Mouse (Mus musculus) forebrain, embryonic 13.5 days (tissue): ENCODE measurements at regions not wholly inside any gene's neighbourhood (a gene's known extent, or its start where the extent isn't known, plus 50 kb on each side); places are given as distances from the start of the nearest gene placed in this dataset. TPM values are rescaled to one million over a fixed set of nuclear protein-coding genes. Genes with fewer than 3 reads are reported as not detected.

Experiments used
- ATAC-seq: fragments of 200-750 bp; cut with Nextera tagmentation; 2 replicates; pipeline ENCODE4 v1.8.0; 2017
- H3K27ac ChIP-seq: fragments of 300-500 bp; sonication (generic); 2 replicates; pipeline ENCODE4 v1.5.1; 2015; ENCODE audit warnings: inconsistent platforms, mild to moderate bottlenecking, moderate library complexity
- H3K27me3 ChIP-seq: fragments of 300-500 bp; sonication (generic); 2 replicates; pipeline ENCODE4 v1.6.1; 2015; ENCODE audit warnings: mild to moderate bottlenecking, inconsistent platforms
- H3K36me3 ChIP-seq: fragments of 300-500 bp; sonication (generic); 2 replicates; pipeline ENCODE4 v1.6.1; 2015; ENCODE audit warnings: mild to moderate bottlenecking, inconsistent platforms; ENCODE audit not compliant: poor library complexity, severe bottlenecking
- H3K4me1 ChIP-seq: fragments of 300-500 bp; sonication (generic); 2 replicates; pipeline ENCODE4 v1.6.1; 2015; ENCODE audit warnings: inconsistent platforms
- H3K4me2 ChIP-seq: fragments of 300-500 bp; sonication (generic); 2 replicates; pipeline ENCODE4 v1.6.1; 2015; ENCODE audit warnings: inconsistent platforms, mild to moderate bottlenecking, moderate library complexity
- H3K4me3 ChIP-seq: fragments of 300-500 bp; sonication (generic); 2 replicates; pipeline ENCODE4 v1.5.1; 2015; ENCODE audit warnings: mild to moderate bottlenecking, inconsistent platforms
- H3K9ac ChIP-seq: fragments of 300-500 bp; sonication (generic); 2 replicates; pipeline ENCODE4 v1.6.1; 2015; ENCODE audit warnings: mild to moderate bottlenecking, inconsistent platforms
- H3K9me3 ChIP-seq: fragments of 300-500 bp; sonication (generic); replicated peaks from 2 replicates; pipeline ENCODE4 v1.6.1; 2016; ENCODE audit warnings: inconsistent platforms
- WGBS: fragments of 180-500 bp; shearing (Covaris S2); methylation state at CpG from one replicate; pipeline ENCODE4 v1.1.7; 2015; 5-methylcytosine and 5-hydroxymethylcytosine counted together
- microRNA-seq: library from miRNA; unstranded; fragments of <30 nt; microRNA quantifications from one replicate; pipeline ENCODE4, GENCODE M21; 2016

- no peaks in the 10 kb centered on the region for H3K36me3 ChIP-seq
- H3K4me3 ChIP-seq: no peak overlapping the region
- no peak for ATAC-seq
- H3K4me1 ChIP-seq: no peaks in the 10 kb centered on the region
- no peak overlapping the region for H3K4me2 ChIP-seq
- 69% methylated on average over 4 of the region's 4 CpGs for WGBS
- H3K9ac ChIP-seq: no peak overlapping the region
- H3K27ac ChIP-seq: no peak overlapping the region
- no peaks in the 10 kb centered on the region for H3K27me3 ChIP-seq
- H3K9me3 ChIP-seq: no peaks in the 10 kb centered on the region
These were observed 360.8 kb downstream of the Kif20b start for GRCm38 (mm10) chr19:35282775-35283447.

DNA sequence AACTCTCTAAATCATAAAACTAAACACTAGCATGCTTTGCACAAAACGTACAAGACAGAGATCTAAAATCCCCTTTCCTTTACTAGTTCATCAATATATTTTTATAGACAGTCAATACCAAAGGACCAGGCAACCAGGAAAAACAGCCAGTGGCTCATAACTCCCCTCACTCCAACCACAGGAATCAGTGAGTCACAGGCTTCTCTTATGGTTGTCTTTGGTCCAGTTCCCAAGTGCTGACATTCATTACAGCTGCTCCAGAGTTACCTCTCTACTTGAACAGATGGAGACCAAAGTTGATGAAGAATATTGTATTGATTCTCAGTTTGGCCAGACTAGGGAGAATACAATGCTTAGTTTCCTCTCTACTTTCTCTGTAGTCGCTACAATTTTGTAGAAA lies 376.7 kb downstream of the Kif20b start:
- Histone ChIP-seq H3K27ac (no peak overlapping the region), H3K4me2 (no peak overlapping the region), H3K9ac (no peak overlapping the region), H3K9me3 (no peaks in the 10 kb centered on the region), H3K27me3 (no peaks in the 10 kb centered on the region), H3K36me3 (no peaks in the 10 kb centered on the region), H3K4me1 (no peaks in the 10 kb centered on the region), H3K4me3 (no peak overlapping the region)
- no peak for ATAC-seq
- WGBS: 87% methylated on average over 2 of the region's 2 CpGs

- Histone ChIP-seq H3K9me3 (no peaks in the 10 kb centered on the region), H3K27me3 (no peaks in the 10 kb centered on the region), H3K4me3 (no peak overlapping the region), H3K4me2 (no peak overlapping the region), H3K9ac (no peak overlapping the region), H3K27ac (no peak overlapping the region), H3K4me1 (no peaks in the 10 kb centered on the region), H3K36me3 (no peaks in the 10 kb centered on the region)
- 74% methylated on average over 3 of the region's 3 CpGs for WGBS
- no peak for ATAC-seq
These were observed 380.6 kb downstream of the Kif20b start for GRCm38 (mm10) chr19:35302723-35303270.

Small RNA genes in the stretch of these regions (microRNA-seq; reads per million reads assigned to microRNA genes)
- not detected for gene Gm23075
